Mouse (Mus musculus) hindbrain, embryonic 11.5 days (tissue): ENCODE data around the gene Armc3. TPM values are rescaled to one million over a fixed set of nuclear protein-coding genes. Genes with fewer than 3 reads are reported as not detected.
"Not testable (repeated sequence)": the region's sequence is repeated elsewhere in the genome, so short reads cannot be mapped to it uniquely, and the experiment has no call there.

Experiments used
- ATAC-seq: fragments of 200-750 bp; cut with Nextera tagmentation; 2 replicates; pipeline ENCODE4 v1.8.0; 2017; ENCODE audit warnings: mild to moderate bottlenecking, moderate TSS enrichment, moderate library complexity; ENCODE audit not compliant: low FRiP score
- DNase-seq: peaks from one replicate; pipeline ENCODE4 v3.0.0-alpha.2; 2015; ENCODE audit warnings: low spot score
- H3K27ac ChIP-seq: fragments of 300-500 bp; sonication (generic); 2 replicates; pipeline ENCODE4 v1.5.1; 2014; ENCODE audit warnings: mild to moderate bottlenecking, low read depth, low read length
- H3K27me3 ChIP-seq: fragments of 300-500 bp; sonication (generic); 2 replicates; pipeline ENCODE4 v1.6.1; 2014; ENCODE audit warnings: mild to moderate bottlenecking, low read length, moderate library complexity, mixed read lengths; ENCODE audit not compliant: control insufficient read depth, insufficient read depth
- H3K36me3 ChIP-seq: fragments of 300-500 bp; sonication (generic); 2 replicates; pipeline ENCODE4 v1.6.1; 2014; ENCODE audit warnings: mild to moderate bottlenecking, low read length, moderate library complexity, mixed read lengths; ENCODE audit not compliant: control insufficient read depth, insufficient read depth
- H3K4me1 ChIP-seq: fragments of 300-500 bp; sonication (generic); replicated peaks from 2 replicates; pipeline ENCODE4 v1.6.1; 2014; ENCODE audit warnings: low read length, mixed read lengths; ENCODE audit not compliant: control insufficient read depth, insufficient read depth
- H3K4me2 ChIP-seq: fragments of 300-500 bp; sonication (generic); replicated peaks from 2 replicates; pipeline ENCODE4 v1.6.1; 2014; ENCODE audit warnings: mild to moderate bottlenecking, low read depth, low read length
- H3K4me3 ChIP-seq: fragments of 300-500 bp; sonication (generic); 2 replicates; pipeline ENCODE4 v1.5.1; 2014; ENCODE audit warnings: low read depth, low read length
- H3K9ac ChIP-seq: fragments of 300-500 bp; sonication (generic); 2 replicates; pipeline ENCODE4 v1.6.1; 2014; ENCODE audit warnings: low read depth, low read length
- H3K9me3 ChIP-seq: fragments of 300-500 bp; sonication (generic); 2 replicates; pipeline ENCODE4 v1.6.1; 2016; ENCODE audit warnings: low read length; ENCODE audit not compliant: control insufficient read depth
- WGBS: fragments of 180-500 bp; shearing (Covaris S2); extraction: QIAGEN DNeasy Blood & Tissue Kit; methylation state at CpG from one replicate; pipeline ENCODE4 v1.1.7; 2014; 5-methylcytosine and 5-hydroxymethylcytosine counted together
- polyA plus RNA-seq: library from polyadenylated mRNA; unstranded; fragments of >200 nt; fragmentation: Nextera tagmentation; extraction: Ambion mirVana; gene quantifications from 2 replicates; pipeline ENCODE4 v1.2.1, GENCODE M21; 2014

The Armc3 gene
- polyA plus RNA-seq, 1 experiment from 2014 or later, result 1.4 TPM

GRCm38 (mm10) chr2:19292366-19292765, 93.3 kb downstream of the Armc3 start:
- no peak overlapping the region for H3K27ac ChIP-seq
- H3K9me3 ChIP-seq, result no peaks in the 10 kb centered on the region
- H3K9ac ChIP-seq, result no peak overlapping the region
- no peak overlapping the region for H3K4me3 ChIP-seq
- H3K36me3 ChIP-seq, result no peaks in the 10 kb centered on the region
- H3K4me1 ChIP-seq, result no peaks in the 10 kb centered on the region
- H3K4me2 ChIP-seq, result no peak overlapping the region
- WGBS, result 47% methylated on average over 3 of the region's 3 CpGs
- H3K27me3 ChIP-seq, result no peaks in the 10 kb centered on the region
- no peak for DNase-seq
- ATAC-seq, result no peak

- H3K9me3 ChIP-seq, result no peaks in the 10 kb centered on the region
- no peak for ATAC-seq
- WGBS, result 79% methylated on average over 9 of the region's 9 CpGs
- no peak overlapping the region for H3K4me3 ChIP-seq
- no peak overlapping the region for H3K27ac ChIP-seq
- no peaks in the 10 kb centered on the region for H3K27me3 ChIP-seq
- no peak overlapping the region for H3K9ac ChIP-seq
- H3K4me2 ChIP-seq, result no peak overlapping the region
- no peak for DNase-seq
- no peaks in the 10 kb centered on the region for H3K4me1 ChIP-seq
- no peaks in the 10 kb centered on the region for H3K36me3 ChIP-seq
Measured at GRCm38 (mm10) chr2:19300345-19301089, 101.4 kb downstream of the Armc3 start.

GRCm38 (mm10) chr2:19301251-19301650, 102.1 kb downstream of the Armc3 start:
- H3K4me2 ChIP-seq, result no peak overlapping the region
- H3K27me3 ChIP-seq, result no peaks in the 10 kb centered on the region
- no peak overlapping the region for H3K9ac ChIP-seq
- no peaks in the 10 kb centered on the region for H3K9me3 ChIP-seq
- peak; percentile 4 for DNase-seq
- H3K36me3 ChIP-seq, result no peaks in the 10 kb centered on the region
- no peak overlapping the region for H3K4me3 ChIP-seq
- H3K4me1 ChIP-seq, result no peaks in the 10 kb centered on the region
- ATAC-seq, result no peak
- 20% methylated on average over 6 of the region's 6 CpGs for WGBS
- H3K27ac ChIP-seq, result no peak overlapping the region

GRCm38 (mm10) chr2:19303087-19303486, 104.0 kb downstream of the Armc3 start:
- DNase-seq, H3K9me3 ChIP-seq, H3K27ac ChIP-seq, H3K27me3 ChIP-seq, H3K4me3 ChIP-seq, H3K36me3 ChIP-seq, H3K9ac ChIP-seq, ATAC-seq, H3K4me2 ChIP-seq, H3K4me1 ChIP-seq: not testable (repeated sequence)
- 80% methylated on average over 3 of the region's 3 CpGs for WGBS

GRCm38 (mm10) chr2:19310498-19310897, 111.4 kb downstream of the Armc3 start:
- Histone ChIP-seq H3K9me3 (peaks cover 1% of the 10 kb centered on the region; the same call in 1 of the 2 replicates), H3K27ac (no peak overlapping the region), H3K4me2 (no peak overlapping the region), H3K9ac (no peak overlapping the region), H3K27me3 (no peaks in the 10 kb centered on the region), H3K4me3 (no peak overlapping the region), H3K36me3 (no peaks in the 10 kb centered on the region), H3K4me1 (no peaks in the 10 kb centered on the region)
- ATAC-seq (no peak), DNase-seq (no peak)
- 89% methylated on average over 3 of the region's 3 CpGs for WGBS

GRCm38 (mm10) chr2:19316056-19316455, 117.0 kb downstream of the Armc3 start:
- Histone ChIP-seq H3K9me3 (peaks cover 3% of the 10 kb centered on the region; the same call in 1 of the 2 replicates), H3K4me3 (no peak overlapping the region), H3K4me1 (no peaks in the 10 kb centered on the region), H3K9ac (no peak overlapping the region), H3K27me3 (no peaks in the 10 kb centered on the region), H3K27ac (no peak overlapping the region), H3K4me2 (no peak overlapping the region), H3K36me3 (no peaks in the 10 kb centered on the region)
- ATAC-seq (no peak), DNase-seq (no peak)
- 48% methylated on average over 11 of the region's 11 CpGs for WGBS

GRCm38 (mm10) chr2:19316691-19317090, 117.6 kb downstream of the Armc3 start:
- Histone ChIP-seq H3K27ac (no peak overlapping the region), H3K27me3 (no peaks in the 10 kb centered on the region), H3K4me1 (no peaks in the 10 kb centered on the region), H3K36me3 (no peaks in the 10 kb centered on the region), H3K4me2 (no peak overlapping the region), H3K9ac (no peak overlapping the region), H3K4me3 (no peak overlapping the region), H3K9me3 (peaks cover 3% of the 10 kb centered on the region; the same call in 1 of the 2 replicates)
- WGBS, result 71% methylated on average over 4 of the region's 4 CpGs
- no peak for ATAC-seq
- DNase-seq, result no peak

GRCm38 (mm10) chr2:19317151-19317812, 118.2 kb downstream of the Armc3 start:
- H3K4me2 ChIP-seq, H3K4me3 ChIP-seq, H3K4me1 ChIP-seq, H3K36me3 ChIP-seq, ATAC-seq, H3K9ac ChIP-seq, H3K27ac ChIP-seq, H3K9me3 ChIP-seq, DNase-seq, H3K27me3 ChIP-seq: not testable (repeated sequence)
- WGBS, result 87% methylated on average over 2 of the region's 2 CpGs

GRCm38 (mm10) chr2:19318499-19318898, 119.4 kb downstream of the Armc3 start:
- H3K27ac ChIP-seq, result no peak overlapping the region
- peaks cover 3% of the 10 kb centered on the region; the same call in 1 of the 2 replicates for H3K9me3 ChIP-seq
- ATAC-seq (no peak), DNase-seq (no peak)
- H3K4me3 ChIP-seq, result no peak overlapping the region
- WGBS, result 91% methylated on average over 4 of the region's 4 CpGs
- H3K36me3 ChIP-seq, result no peaks in the 10 kb centered on the region
- no peak overlapping the region for H3K4me2 ChIP-seq
- no peak overlapping the region for H3K9ac ChIP-seq
- no peaks in the 10 kb centered on the region for H3K27me3 ChIP-seq
- no peaks in the 10 kb centered on the region for H3K4me1 ChIP-seq
